Mouse (Mus musculus) hindbrain, embryonic 14.5 days (tissue): ENCODE measurements around the gene Ptgdr. TPM values are rescaled to one million over a fixed set of nuclear protein-coding genes. Genes with fewer than 3 reads are reported as not detected.
"Not testable (repeated sequence)": the region's sequence is repeated elsewhere in the genome, so short reads cannot be mapped to it uniquely, and the experiment has no call there.

ENCODE experiments used
- ATAC-seq: fragments of 200-750 bp; cut with Nextera tagmentation; 2 replicates; pipeline ENCODE4 v1.8.0; 2017; ENCODE audit warnings: moderate number of reproducible peaks, mild to moderate bottlenecking, moderate TSS enrichment, moderate library complexity; ENCODE audit not compliant: low FRiP score
- DNase-seq: peaks from one replicate; pipeline ENCODE4 v3.0.0-alpha.2; 2015; ENCODE audit warnings: low spot score
- H3K27ac ChIP-seq: fragments of 300-500 bp; sonication (generic); 2 replicates; pipeline ENCODE4 v1.5.1; 2014; ENCODE audit warnings: mild to moderate bottlenecking, moderate library complexity
- H3K27me3 ChIP-seq: fragments of 300-500 bp; sonication (generic); 2 replicates; pipeline ENCODE4 v1.6.1; 2014; ENCODE audit warnings: mild to moderate bottlenecking, low read length, mixed read lengths; ENCODE audit not compliant: control insufficient read depth, insufficient read depth
- H3K36me3 ChIP-seq: fragments of 300-500 bp; sonication (generic); replicated peaks from 2 replicates; pipeline ENCODE4 v1.6.1; 2014; ENCODE audit not compliant: control insufficient read depth, insufficient read depth
- H3K4me1 ChIP-seq: fragments of 300-500 bp; sonication (generic); replicated peaks from 2 replicates; pipeline ENCODE4 v1.6.1; 2014; ENCODE audit warnings: antibody characterized with exemption, low read length, mixed read lengths; ENCODE audit not compliant: control insufficient read depth, insufficient read depth
- H3K4me2 ChIP-seq: fragments of 300-500 bp; sonication (generic); replicated peaks from 2 replicates; pipeline ENCODE4 v1.6.1; 2014; ENCODE audit warnings: mild to moderate bottlenecking, moderate library complexity
- H3K4me3 ChIP-seq: fragments of 300-500 bp; sonication (generic); replicated peaks from 2 replicates; pipeline ENCODE4 v1.5.1; 2014; ENCODE audit warnings: mild to moderate bottlenecking, low read length
- H3K9ac ChIP-seq: fragments of 300-500 bp; sonication (generic); 2 replicates; pipeline ENCODE4 v1.6.1; 2014
- H3K9me3 ChIP-seq: fragments of 300-500 bp; sonication (generic); 2 replicates; pipeline ENCODE4 v1.6.1; 2016; ENCODE audit warnings: low read length; ENCODE audit not compliant: control insufficient read depth
- WGBS: fragments of 180-500 bp; shearing (Covaris S2); extraction: QIAGEN DNeasy Blood & Tissue Kit; methylation state at CpG from one replicate; pipeline ENCODE4 v1.1.7; 2014; 5-methylcytosine and 5-hydroxymethylcytosine counted together
- polyA plus RNA-seq: library from polyadenylated mRNA; unstranded; fragments of >200 nt; fragmentation: Nextera tagmentation; extraction: Ambion mirVana; gene quantifications from 2 replicates; pipeline ENCODE4 v1.2.1, GENCODE M21; 2014

Ptgdr gene
- polyA plus RNA-seq = 0.27 and 0.54 TPM in 2 replicates

DNA sequence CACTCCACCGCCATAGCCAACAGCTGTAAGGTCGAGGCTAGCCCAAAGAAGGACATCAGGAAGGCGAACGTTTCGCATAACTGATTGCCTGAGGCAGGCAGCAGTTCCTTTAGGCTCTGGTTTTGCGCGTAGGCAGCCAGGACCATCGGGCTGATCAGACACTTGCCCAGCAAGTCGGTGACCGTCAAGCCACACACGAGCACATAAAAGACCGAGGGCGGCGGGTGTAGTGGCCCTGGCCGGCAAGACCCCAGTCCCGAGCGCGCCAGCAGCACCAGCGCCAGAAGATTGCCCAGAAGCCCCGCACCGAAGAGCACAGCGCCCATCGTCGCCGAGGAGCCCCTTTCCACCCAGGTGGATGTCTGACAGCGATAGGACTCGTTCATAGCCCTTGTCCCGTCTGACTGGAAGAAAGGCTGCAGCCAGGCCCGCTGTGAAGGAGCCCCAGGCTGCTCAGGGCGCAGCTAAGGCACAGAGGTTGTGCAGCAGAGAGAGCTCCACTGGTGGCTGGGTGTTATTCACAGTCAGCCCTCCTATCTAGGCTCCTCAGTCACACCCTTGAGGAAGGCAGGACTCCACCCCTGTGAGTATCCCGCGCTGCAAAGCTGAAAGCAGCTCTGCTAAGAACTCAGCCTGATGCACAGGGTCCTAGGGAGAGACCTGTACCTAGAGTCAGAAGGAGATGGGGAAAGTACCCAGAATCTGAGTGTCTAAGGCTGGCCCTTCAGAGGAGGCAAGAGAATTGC is at the start of gene Ptgdr:
Ptgdr (minus strand) TSS at position 508 of the 746 bp plus-strand sequence.
- DNase-seq (no peak), ATAC-seq (peak; percentile 66; the same call in 1 of the 2 replicates)
- under 1% methylated on average over 32 of the region's 32 CpGs for WGBS
- Histone ChIP-seq H3K9me3 (no peaks in the 10 kb centered on the region), H3K4me1 (0 out of 2 replicates have a peak, but pooled peaks cover 3% of the 10 kb centered on the region), H3K4me2 (peak within 1 kb of the TSS; percentile 57), H3K36me3 (no peaks in the 10 kb centered on the region), H3K27me3 (peaks cover 27% of the 10 kb centered on the region), H3K27ac (no peak within 1 kb of the TSS), H3K4me3 (peak within 1 kb of the TSS; percentile 34), H3K9ac (peak within 1 kb of the TSS; percentile 47)

DNA sequence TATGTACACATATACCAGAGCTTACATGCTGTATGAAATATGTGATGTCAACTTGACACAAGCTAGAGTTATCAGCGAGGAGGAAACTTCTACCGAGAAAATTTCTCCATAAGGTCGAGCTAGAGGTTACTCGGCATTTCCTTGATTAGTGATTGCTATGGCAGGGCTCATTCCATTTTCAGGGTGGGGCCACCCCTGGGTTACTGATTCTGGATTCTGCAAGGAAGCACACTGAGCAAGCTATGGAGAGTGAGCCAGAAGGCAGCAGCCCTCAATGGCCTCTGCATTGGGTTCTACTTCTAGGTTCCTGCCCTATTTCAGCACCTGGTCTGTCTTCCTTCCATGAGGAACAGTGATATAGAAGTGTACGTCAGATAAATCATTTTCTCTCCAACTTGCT is 48.6 kb upstream of the Ptgdr start:
- H3K27me3 ChIP-seq = no peaks in the 10 kb centered on the region
- ATAC-seq (no peak), DNase-seq (no peak)
- no peaks in the 10 kb centered on the region for H3K4me1 ChIP-seq
- no peaks in the 10 kb centered on the region for H3K36me3 ChIP-seq
- H3K27ac ChIP-seq = no peak overlapping the region
- H3K4me2 ChIP-seq = no peak overlapping the region
- no peaks in the 10 kb centered on the region for H3K9me3 ChIP-seq
- 91% methylated on average over 5 of the region's 5 CpGs for whole genome bisulfite sequencing
- H3K4me3 ChIP-seq = no peak overlapping the region
- no peak overlapping the region for H3K9ac ChIP-seq

DNA sequence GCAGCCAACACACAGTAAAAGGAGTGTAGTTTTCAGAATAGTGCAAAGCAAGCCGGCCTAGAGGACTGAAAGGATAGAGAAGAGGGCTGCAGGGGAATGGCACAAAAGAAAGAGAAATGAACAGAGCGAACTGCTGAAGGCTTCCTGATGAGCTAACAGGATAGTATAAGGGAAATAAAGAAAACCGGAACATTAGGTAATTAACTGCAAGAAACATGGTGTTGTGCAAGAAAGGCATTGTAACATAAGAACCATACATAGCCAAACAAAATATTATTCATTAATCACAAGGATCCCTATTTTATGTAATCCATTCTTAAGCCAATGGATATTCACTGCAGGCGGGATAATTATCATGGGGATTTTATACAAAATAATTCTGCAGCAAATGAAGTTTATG is 45.0 kb upstream of the Ptgdr start:
- Histone ChIP-seq H3K4me2 (no peak overlapping the region), H3K4me1 (no peaks in the 10 kb centered on the region), H3K27ac (no peak overlapping the region), H3K4me3 (no peak overlapping the region), H3K27me3 (no peaks in the 10 kb centered on the region), H3K36me3 (no peaks in the 10 kb centered on the region), H3K9me3 (no peaks in the 10 kb centered on the region), H3K9ac (no peak overlapping the region)
- ATAC-seq (no peak), DNase-seq (no peak)
- 76% methylated on average over 4 of the region's 4 CpGs for WGBS

DNA sequence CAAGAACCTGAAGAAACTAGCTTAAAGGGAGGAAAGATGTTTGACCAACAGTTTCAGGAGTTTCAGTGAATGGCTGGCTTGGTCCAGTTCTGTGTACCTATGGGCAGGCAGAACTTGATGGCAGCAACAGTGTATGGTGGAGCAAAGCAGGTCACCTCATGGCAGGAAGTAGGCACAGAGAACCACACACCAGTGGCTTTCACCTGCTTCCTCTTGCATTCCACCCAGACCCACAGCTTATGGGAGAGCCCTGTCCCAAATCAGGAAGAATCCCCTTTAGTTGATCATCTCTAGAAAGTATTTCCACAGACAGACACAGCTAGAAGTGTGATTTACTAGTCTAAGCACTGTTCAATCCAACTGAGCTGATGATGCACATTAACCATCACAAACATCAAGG is 42.6 kb upstream of the Ptgdr start:
- H3K4me2 ChIP-seq, ATAC-seq, H3K27ac ChIP-seq, H3K9ac ChIP-seq, DNase-seq, H3K36me3 ChIP-seq, H3K4me1 ChIP-seq, H3K9me3 ChIP-seq, H3K4me3 ChIP-seq, H3K27me3 ChIP-seq: not testable (repeated sequence)

DNA sequence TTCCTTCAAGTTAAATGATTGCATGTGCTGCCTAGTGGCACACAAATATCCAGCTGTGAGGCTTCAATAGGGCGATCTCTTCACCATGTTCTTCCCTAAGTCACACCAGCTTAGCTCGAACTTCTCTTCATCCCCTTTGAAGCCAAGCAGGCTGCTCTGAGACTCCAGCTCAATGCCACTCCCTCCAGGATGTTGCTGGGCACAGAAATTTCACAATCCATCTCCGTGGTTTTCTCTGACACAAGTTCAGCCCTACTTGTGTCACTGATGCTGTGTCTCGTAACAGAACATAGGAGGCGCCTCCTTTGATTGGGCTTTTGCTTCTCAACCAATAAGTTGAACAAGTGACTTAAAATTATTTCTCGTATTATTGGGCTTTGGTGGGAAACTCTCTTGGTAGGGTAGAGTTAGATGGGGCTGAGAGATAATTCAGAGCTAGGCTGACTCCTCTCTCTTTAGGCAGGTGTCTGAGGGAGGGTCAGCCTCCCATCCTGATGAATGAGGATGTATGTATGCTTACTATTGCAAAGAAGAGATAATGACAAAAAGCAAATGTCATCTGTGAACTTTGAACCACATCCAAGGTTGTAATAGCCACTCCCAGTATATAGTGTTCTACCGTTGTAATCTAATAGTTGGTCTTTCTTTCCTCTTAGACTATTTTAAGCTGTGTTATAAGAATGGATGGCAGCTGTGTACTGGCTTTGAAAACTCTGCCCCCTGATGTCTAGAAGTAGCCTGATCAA is 32.4 kb upstream of the Ptgdr start:
- H3K36me3 ChIP-seq = no peaks in the 10 kb centered on the region

DNA sequence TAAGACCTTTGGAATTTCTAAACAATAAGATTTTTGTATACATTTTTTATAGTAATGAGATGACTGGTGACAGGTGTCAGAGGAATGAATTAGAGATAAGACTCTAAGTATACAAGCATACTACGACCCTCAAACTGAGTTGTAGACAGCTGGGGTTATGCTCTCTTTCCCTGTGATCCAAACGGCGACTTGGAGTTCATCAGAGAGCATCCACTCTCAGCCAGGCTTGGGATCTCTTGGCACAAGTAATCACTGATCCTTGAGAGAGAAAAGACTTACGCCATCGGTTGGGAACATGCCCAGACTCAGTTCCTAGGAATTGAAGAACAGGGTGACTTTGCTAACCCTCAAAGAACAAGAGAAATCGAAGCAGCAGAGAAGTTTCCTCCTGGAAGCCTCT is 10.5 kb upstream of the Ptgdr start:
- 87% methylated on average over 6 of the region's 6 CpGs for WGBS
- no peaks in the 10 kb centered on the region for H3K27me3 ChIP-seq
- H3K4me3 ChIP-seq = no peak overlapping the region
- H3K9ac ChIP-seq = no peak overlapping the region
- no peak overlapping the region for H3K27ac ChIP-seq
- no peaks in the 10 kb centered on the region for H3K36me3 ChIP-seq
- no peaks in the 10 kb centered on the region for H3K4me1 ChIP-seq
- no peak for ATAC-seq
- H3K4me2 ChIP-seq = no peak overlapping the region
- DNase-seq = no peak
- H3K9me3 ChIP-seq = no peaks in the 10 kb centered on the region

More for the DNA sequence above, 32.4 kb upstream of the Ptgdr start:
- H3K4me1 ChIP-seq = no peaks in the 10 kb centered on the region
- H3K9me3 ChIP-seq = no peaks in the 10 kb centered on the region
- no peak overlapping the region for H3K4me2 ChIP-seq
- no peak overlapping the region for H3K9ac ChIP-seq
- ATAC-seq = no peak
- no peak overlapping the region for H3K4me3 ChIP-seq
- no peak for DNase-seq
- H3K27ac ChIP-seq = no peak overlapping the region
- no peaks in the 10 kb centered on the region for H3K27me3 ChIP-seq
- 61% methylated on average over 7 of the region's 7 CpGs for WGBS

DNA sequence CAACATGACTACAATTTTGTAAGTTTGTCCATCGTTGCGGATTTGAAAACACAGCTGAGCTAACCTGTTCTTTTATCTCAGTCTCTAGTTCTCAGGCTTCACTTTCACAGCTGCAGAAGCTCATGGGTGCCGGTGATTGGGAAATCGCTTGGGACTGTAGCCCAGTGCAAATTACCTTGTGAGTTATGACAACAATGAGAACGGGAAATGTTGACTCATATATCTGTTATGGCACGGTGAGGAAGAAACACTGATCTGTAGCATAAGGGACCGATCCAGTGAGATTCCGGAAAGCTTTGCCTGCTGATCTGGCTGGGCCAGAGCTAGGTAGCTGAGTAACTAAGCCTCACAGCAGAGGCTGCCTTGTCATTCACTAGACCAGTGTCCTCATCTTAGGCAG is 6.5 kb upstream of the Ptgdr start:
- ATAC-seq (no peak), DNase-seq (no peak)
- H3K4me1 ChIP-seq = 0 out of 2 replicates have a peak, but pooled peaks cover 3% of the 10 kb centered on the region
- 90% methylated on average over 8 of the region's 8 CpGs for WGBS
- no peaks in the 10 kb centered on the region for H3K9me3 ChIP-seq
- H3K27me3 ChIP-seq = no peaks in the 10 kb centered on the region
- H3K9ac ChIP-seq = no peak overlapping the region
- H3K4me3 ChIP-seq = no peak overlapping the region
- no peak overlapping the region for H3K4me2 ChIP-seq
- H3K36me3 ChIP-seq = no peaks in the 10 kb centered on the region
- no peak overlapping the region for H3K27ac ChIP-seq

DNA sequence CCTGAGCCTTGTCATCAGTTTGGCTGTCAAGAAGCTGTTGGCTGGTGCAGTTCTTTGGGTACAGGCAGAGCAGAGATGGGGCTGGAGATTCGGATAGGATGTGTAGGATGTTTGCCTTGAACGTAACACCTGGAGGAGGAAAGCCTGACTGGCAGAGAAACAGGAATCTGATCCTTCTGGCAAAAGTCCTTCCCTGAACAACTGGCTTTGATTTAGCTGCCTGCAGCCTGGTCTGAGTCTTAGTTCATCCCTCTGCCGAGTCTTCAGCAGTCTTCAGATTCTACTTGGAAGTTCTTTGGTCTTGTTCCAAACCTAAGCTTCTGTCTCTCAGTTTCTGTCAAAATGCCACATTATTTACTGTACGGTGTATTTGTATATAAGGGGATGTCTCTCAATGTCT is 3.9 kb upstream of the Ptgdr start:
- WGBS = 72% methylated on average over 4 of the region's 4 CpGs
- Histone ChIP-seq H3K9ac (no peak overlapping the region), H3K4me2 (no peak overlapping the region), H3K4me1 (0 out of 2 replicates have a peak, but pooled peaks cover 3% of the 10 kb centered on the region), H3K9me3 (no peaks in the 10 kb centered on the region), H3K27ac (no peak overlapping the region), H3K36me3 (no peaks in the 10 kb centered on the region), H3K27me3 (peaks cover 19% of the 10 kb centered on the region), H3K4me3 (no peak overlapping the region)
- ATAC-seq (no peak), DNase-seq (no peak)

DNA sequence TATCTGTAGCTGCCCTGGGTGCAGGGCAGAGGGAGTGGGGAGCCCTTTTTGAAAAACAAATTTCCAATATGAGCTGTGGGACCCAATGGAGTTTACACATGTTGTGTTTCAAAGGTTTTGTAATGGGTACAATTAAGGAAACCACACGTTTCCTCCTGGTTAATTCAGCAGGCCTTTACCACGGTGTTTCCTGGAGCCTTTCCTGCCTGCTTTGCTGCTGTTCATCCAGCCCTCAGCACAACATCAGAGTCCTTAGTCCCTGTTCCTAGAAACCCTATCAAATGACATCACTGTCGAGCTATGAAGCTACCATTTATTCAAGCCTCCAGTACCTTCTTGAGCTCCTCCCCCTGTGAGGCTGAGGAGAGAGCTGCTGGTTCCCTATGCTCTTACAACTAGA is 2.0 kb upstream of the Ptgdr start:
- Histone ChIP-seq H3K4me2 (no peak overlapping the region), H3K27me3 (peaks cover 27% of the 10 kb centered on the region), H3K27ac (no peak overlapping the region), H3K9me3 (no peaks in the 10 kb centered on the region), H3K36me3 (no peaks in the 10 kb centered on the region), H3K9ac (no peak overlapping the region), H3K4me3 (no peak overlapping the region), H3K4me1 (0 out of 2 replicates have a peak, but pooled peaks cover 3% of the 10 kb centered on the region)
- DNase-seq (no peak), ATAC-seq (no peak)
- 66% methylated on average over 3 of the region's 3 CpGs for WGBS
